Mouse (Mus musculus) kidney, postnatal 25 days (tissue): Measurements from ENCODE around the gene Zzef1.
"Not testable (repeated sequence)": the region's sequence is repeated elsewhere in the genome, so short reads cannot be mapped to it uniquely, and the experiment has no call there.

Experiments used
- DNase-seq, 2 experiments: peaks; one replicate each; pipeline ENCODE4 v3.0.0; 2021; ENCODE audit warnings: mixed read lengths in 2 of 2

Zzef1 gene

DNA sequence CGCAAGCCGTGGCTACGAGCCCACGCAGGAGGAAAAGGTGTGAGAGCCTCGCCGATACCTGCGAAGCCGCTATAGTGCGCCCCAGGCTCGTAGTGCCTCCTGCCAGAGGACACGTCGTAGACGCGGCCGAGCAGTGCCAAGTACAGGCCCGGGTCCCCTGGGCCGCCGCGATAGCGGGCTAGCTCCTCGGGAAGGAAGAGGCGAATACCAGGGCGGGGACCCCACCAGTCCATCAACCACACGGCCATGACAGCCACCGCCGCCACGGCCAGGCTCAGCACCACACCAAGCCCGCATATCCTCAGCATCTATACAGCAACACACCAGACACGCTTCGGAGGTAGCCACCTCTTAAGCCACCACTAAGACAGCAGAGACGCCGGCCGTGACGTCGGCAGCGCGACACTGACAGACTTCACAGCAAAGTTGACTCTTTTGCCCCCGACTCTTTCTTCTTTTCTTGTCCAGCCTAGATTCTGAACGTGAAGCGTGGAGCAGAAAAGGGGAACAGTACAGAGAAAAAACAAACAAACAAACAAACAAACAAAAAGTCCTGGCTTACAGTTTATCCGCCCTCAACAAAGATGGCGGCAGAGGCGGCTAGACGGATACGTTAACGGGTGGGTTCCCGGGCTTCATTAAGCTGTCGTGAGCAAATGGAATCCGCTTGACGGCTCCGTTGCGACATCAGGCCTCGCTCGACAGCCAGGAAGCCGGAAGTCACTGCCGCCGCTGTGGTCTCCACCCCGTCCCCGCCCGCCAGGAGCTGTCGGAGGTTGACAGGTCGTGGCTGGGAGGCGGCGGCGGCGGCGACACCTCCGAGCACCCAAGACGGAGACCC is at the start of gene Zzef1, which contains the start of gene Cyb5d2:
TSS of gene Zzef1 (plus strand) at position 772 of the 841 bp plus-strand sequence.
TSS of gene Cyb5d2 (minus strand) at position 688 of the 841 bp plus-strand sequence.
- peak; percentile 96 to 99 for DNase-seq

DNA sequence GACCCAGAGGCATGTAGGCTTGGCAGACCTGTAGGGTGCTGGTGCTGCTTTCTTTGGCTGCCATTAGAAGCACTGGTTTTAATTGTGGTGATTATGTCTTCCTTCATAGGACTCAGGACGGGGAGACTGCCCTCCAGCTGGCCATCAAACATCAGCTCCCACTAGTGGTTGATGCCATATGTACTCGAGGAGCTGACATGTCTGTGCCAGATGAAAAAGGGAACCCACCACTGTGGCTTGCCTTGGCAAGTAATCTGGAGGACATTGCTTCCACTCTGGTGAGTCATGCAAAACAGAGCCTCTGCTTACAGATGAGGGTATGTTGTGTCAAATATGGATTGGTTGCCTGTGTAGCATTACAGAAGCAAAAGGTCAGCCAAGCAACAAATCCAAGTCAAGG is 44.1 kb upstream of the Zzef1 start:
- no peak for DNase-seq

DNA sequence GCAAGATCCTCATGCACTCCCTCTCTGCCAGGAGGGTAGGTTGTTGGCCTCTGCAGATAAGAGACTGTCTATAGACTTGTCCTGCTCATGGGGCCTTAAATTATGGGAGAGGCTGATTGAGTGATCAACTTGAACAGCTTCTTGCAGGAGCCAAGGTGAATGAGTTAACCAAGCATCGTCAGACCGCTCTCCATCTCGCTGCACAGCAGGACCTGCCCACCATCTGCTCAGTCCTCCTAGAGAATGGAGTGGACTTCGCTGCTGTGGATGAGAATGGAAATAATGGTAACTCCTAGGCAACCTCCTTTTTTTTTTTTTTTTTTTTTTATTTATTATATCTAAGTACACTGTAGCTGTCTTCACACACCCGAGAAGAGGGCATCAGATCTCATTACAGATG is 37.7 kb upstream of the Zzef1 start:
- no peak for DNase-seq

DNA sequence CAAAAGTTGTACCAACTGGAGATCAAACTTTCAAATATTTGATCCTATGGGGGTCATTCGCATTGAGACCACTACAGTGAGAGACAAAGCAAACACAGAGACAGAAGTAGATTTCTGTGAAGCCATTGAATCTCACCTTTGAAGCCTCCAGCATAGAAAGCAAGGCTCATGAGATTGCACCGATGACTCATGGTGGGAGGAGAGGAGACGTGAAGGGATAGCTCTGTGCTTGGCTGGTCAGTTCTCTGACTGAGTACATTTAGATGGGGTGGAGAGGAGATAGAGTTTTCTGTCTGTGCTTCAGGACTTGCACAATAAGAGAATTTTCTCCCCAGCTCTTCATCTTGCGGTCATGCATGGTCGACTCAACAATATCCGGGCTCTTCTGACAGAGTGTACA is 36.4 kb upstream of the Zzef1 start:
- DNase-seq, result no peak

DNA sequence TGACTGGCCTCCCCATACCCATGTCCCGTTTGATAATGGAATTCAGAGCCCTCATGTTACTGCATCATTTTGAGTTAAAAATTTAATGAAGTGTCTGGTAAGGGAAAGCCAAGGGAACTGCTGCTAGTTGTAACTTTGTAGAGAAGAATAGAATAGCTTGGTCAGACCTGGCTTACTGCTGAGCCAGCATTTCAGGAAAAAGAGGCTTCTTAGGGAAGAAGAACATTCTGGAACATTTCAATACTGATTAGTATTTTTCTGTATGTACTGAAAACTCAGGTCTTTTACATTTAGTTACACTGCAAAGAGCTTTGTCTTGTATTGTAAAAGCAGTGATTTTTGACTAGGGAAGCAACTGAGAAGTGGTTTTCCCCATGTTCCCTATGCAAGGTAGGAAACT is 35.2 kb upstream of the Zzef1 start:
- DNase-seq, result no peak

DNA sequence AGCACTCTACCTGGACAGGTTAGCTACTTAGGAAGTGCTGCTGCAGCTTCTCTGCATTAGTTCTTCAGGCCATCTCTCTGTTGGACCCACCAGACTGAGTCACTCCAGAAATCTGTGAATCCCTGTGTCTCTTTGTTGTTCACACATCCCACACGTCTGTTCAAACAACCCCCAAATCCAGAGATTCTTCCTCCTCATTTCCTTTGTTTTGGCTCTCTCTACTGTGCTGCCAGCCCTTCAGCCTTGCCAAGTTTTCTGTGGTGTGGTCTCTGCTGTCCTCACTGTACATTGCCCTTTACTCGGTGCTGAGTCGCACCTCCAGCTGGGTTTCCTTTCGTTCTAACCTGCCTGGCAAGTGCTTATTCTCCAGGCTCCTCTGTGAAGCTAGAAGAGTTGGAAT is 31.8 kb upstream of the Zzef1 start:
- DNase-seq, result no peak

DNA sequence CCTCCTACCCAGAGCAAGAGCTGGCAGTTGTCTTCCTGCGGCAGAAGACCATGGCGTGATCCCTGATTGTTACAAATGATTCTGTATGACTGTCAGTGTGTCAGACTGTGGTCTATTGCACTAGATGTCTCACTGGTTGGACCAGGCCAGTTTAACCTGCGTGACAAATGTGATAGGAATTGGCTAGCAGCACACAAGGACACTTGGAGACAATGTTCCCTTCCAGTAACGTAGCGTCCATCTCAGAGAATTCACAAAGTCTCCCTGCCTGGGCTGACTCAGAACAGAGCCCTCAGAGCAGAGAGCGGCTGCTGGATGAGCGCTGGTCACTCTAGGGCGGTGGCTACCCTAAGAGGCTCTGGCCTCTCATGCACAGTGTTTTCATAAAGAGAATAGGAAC is 28.3 kb upstream of the Zzef1 start:
- DNase-seq, result no peak

DNA sequence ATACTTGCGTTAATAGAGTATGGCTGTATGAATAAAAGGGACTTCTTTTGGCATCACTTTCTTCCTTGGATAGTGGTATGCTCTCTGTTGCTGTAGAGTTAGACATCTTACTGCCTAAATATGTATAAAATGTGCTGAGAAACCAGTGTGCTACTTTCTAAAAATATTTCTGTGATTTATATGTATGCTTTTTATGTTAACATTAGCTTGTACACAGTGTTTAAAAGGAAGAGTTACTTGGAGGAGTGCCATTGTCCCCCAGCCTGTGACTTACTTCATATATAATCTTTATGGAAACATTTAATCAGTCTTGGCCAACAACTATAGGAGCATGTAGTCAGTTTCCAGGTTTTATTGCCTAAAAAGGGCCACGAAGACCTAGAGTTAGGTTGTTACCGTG is 27.0 kb upstream of the Zzef1 start:
- no peak for DNase-seq

DNA sequence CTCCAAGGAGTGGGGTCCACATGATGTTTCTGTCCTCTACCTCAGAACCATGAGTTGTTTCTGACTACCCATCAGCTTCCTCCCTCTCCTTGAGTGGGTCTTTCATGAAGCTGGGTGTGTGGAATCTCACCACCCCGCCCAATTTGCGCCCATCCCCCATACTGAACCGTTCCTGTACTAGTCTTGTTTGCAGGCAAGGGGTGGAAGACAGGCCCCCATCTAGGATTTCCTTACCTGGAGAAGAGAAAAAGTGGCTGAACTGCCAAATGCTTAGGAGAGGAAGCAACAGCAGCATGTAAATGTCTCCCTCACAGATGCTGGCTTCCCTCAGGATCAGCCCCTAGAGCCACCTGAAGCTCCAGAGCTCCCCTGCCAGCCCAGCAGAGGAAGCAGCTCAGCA is 25.7 kb upstream of the Zzef1 start:
- DNase-seq, result no peak

DNA sequence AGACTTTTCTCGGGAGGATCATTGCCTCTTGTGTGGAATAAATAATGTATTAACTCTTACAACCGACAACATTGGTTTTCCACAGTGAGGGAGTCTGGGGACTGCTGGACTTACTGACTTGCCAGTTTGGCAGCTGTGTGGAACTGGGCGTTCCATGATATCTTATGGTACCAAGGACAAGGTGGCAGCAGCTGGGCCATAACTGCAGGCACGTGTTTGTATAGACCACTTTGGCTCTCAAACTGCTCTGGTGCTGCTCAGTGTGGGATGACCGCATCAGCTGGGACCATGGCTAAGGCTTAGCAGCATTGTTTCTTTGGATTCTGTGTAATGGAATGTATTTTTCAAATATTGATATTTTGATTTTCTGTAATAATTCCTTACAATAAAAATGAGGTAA is 25.2 kb upstream of the Zzef1 start:
- DNase-seq, result no peak

DNA sequence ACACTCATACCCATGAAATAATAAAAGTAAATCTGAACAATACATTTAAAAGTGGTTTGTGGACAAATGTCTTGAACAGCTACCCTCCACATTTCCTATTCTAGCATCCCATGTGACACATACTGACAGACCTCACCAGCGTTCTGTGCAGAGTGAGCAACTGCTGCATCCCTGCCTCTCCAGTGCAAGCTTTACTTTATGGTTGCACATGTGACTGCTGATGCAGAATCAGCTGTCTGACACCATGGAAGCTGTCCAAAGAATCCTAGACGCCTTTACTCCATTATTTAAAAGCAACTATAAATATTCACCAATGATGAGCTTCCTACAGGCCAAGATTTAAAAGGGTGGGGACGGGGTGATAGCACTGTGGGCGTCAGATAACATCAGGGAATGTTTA is 24.6 kb upstream of the Zzef1 start:
- DNase-seq, result no peak

DNA sequence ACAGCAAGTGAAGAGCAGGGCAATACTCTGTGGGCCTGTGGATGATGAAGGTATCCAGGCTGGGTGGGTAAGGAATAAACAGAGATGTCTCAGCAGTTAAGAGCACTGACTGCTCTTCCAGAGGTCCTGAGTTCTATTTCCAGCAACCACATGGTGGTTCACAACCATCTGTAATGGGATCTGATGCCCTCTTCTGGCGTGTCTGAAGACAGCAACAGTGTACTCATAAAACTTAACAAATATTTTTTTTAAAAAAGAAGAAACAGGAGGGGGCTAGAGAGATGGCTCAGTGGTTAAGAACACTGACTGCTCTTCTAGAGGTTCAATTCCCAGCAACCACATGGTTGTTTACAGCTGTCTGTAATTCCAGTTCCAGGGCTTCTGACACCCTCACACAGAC is 23.4 kb upstream of the Zzef1 start:
- not testable (repeated sequence) for DNase-seq

DNA sequence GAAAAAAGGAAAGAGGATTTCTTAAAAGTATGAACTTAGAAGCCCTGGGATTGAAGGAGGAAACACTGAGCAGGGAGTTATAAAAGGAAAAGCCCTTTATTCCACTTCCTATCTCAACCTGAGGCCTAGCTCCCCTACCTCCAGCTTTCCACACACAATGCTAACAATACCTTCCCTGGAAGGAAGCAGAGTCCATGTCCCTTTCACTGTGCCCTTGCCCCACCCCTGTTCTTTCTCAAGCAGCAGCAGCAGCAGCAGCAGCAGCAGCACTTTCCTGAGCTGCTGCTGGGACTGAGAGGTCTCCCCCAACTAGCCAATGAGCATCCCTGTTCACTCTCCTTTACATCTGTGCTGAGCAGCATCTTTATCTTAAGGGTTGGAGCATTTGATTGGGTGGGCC is 17.1 kb upstream of the Zzef1 start:
- no peak for DNase-seq

DNA sequence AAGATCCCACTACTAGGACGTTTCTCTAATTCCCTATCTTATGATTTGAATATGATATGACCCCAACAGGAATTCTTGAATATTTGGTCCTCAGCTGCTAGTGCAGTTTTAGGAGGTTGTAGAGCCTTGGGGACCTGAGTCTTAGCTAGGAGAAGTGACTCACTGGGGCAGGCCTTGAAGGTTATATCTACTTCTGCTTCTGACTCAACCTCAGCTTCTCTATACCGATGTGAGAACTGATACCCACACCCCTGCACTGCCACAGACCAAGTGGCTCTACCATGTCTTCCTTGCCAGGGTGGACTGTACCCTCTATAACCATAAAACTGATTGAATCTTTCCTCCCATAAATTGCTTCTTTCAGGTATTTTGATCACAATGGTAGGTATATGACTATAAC is 13.9 kb upstream of the Zzef1 start:
- DNase-seq, result no peak

DNA sequence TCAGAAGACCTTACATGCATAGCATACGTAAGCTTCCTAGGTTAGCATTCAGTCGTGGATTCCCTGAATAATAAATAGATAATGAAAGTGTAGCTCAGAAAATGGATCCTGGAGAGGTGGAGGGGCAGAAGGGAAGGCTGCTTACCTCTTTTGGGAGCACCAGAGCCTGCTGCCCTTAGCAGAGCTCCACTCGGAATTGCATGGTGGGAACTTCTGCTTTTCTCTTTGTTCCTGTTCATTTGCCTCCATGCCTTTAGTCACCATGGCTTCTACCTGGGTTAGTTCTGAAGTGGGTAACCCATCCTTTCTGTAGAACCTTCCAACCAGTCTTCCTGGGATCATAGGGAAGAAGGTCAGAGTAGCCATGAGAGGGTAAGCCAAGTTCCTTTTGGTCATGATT is 13.5 kb upstream of the Zzef1 start:
- no peak for DNase-seq

DNA sequence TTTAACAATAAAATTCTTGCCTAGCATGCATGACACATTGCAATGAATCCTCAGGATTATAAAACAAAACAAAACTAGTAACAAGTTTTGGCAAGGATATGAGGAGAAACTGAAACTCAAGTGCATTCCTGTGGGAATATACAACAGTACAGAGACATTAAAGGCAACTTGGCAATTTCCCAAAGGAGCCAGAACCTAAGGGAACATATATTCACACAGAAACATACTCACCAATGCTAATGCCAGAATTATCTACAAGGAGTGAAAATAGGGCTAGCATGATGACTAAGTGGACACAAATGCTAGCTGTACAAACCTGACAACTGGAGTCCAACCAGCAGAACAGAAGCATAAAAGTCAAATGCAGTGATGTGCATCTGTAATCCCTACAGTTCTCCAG is 4.0 kb upstream of the Zzef1 start:
- DNase-seq, result no peak

DNA sequence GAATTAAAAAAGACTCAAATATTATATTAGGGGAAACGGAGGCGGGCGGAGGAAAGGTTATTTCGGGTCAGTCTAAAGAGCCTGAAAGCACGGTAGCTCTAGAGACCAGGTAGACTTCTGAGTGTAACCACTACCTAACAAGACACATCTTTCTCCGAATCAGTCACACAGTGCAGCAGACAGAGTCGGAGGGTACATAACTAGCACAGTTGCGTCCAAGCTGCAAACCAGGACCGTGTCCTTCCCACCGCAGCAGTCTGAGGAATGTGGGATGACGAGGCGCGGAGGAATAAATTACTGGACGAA is 924 bp upstream of the Zzef1 start:
- DNase-seq, result no peak

DNA sequence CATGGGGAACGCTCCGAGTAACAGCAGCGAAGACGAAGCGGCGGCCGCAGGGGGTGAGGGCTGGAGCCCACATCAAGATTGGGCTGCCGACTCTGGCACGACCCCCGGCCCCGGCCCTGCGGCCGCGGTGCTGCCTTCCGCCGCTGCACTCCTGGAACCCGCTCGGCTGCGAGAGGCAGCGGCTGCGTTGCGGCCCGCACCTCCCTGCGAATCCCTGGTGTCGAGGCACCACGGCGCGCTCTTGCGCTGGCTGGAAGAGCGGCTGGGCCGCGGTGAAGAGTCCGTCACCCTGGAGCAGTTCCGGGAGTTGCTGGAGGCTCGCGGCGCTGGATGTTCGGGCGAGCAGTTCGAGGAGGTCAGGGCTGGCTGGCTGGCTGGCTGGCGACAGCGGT is 266 bp downstream of the Zzef1 start:
- DNase-seq, result peak; percentile 29 to 62

DNA sequence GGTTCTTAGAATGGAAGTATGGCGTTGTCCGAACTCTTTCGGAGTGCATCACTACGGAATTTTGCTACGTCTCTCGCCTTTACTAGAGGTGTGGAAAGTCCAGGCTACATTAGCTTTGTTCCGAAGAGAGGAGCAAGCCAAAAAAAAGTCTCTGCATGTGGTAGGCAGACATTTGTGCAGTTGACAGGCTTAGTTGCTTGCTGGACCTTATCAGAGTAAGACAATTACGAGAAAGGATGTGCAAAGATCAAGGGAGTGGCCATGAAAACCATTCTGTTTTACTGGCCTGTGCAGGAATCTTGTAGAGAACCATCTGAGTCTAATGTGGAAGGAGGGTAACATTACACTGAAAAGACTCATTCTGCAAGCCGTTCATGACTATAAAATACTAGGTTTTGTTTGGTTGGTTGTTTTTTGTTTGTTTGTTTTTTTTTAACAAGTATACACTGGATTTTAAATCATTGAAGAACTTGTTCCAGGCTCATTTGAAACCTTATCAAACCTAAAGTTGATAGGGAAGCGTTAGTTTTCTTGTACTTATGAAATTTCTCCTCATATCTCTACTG is 830 bp downstream of the Zzef1 start:
- DNase-seq, result no peak

DNA sequence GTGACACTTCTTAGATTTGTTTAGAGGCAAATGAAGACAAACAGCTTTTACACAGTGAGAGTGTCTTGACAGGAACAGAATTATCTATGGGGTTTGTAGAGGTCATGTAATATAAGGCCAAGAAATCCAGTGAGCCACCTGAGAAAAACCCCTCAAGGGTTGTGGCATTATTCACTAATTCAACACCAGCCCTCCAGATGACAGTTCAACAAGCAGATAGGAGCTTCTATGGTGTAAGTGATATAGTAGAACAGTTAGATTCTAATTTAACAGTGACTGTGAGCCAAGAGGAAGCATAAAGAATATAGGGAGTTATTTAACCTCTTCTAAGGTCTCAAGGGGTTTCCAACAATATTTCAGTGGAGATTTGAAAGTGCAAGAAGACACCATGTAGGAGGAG is 2.1 kb downstream of the Zzef1 start:
- DNase-seq, result no peak

DNA sequence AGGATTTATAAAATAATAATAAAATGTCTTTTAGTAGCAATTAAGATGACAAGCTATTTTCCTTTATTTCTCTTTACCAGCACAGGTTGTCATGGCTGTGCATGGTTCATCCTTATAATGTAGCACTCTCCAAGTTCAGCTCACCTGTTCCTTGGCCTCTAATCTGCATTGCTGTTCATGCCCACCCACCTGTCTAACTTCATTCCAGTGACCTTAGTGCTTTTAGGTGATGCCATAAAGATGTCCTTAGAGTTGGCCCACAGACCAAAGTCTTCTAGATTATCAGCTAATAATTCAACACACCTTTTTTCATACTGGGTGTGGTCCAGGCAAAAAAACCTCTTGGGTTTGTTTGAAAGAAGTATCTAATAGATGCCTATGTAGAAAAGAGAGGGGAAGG is 5.2 kb downstream of the Zzef1 start:
- DNase-seq, result no peak

DNA sequence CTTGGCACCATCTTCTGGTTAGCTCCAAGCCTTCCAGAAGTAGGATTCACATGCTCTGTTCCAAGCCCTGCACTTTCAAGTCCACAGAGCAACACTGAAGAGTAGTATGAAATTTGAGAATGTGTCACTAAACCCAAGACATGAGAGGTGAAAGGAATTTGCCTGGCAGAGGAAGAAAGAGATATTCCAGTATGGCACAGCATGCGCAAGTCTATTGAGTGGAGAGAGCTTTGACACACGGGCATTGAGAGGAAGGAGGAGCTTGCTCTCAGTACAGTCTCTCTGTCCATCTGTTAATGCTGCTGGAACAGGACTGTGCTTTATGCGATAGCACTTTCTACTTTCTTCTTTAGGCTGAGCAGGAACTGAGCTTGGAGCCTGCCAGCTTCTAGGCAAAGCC is 7.0 kb downstream of the Zzef1 start:
- DNase-seq, result no peak

DNA sequence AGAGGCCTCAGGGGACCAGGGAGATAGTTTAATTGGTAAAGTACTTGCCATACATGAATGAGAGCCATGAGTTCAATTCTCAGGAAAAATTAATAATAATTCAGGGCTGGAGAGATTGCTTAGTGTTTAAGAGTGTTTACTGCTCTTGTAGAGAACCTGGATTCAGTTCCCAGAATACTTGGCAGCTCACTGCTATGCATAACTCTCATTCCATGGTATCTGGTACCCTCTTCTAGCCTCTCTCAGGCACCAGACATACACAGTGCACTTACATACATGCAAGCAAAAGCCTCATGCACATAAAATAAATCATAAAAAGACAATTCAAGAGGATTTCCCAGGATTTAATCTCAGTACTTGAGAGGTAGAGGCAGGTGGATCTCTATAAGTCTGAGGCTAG is 8.6 kb downstream of the Zzef1 start:
- DNase-seq, result no peak

DNA sequence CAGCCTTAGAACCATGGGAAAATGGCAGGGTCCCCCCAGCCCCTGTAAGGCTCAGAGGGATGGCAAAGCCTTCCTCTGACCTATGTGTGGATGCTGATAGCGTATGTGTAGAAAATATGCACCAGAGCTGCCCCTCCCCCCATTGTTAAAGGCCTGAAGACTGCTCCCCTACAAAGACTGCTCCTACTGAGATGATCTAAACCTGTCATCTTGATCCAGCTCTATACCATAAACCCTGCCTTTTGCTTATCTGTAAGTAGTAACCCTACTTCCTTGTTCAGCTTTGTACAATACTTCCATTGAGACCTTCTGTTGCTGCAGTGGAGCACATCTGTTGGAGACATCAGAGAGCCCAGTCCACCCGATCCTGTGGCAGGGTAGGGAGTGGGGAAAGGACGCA is 9.2 kb downstream of the Zzef1 start:
- DNase-seq, result no peak

DNA sequence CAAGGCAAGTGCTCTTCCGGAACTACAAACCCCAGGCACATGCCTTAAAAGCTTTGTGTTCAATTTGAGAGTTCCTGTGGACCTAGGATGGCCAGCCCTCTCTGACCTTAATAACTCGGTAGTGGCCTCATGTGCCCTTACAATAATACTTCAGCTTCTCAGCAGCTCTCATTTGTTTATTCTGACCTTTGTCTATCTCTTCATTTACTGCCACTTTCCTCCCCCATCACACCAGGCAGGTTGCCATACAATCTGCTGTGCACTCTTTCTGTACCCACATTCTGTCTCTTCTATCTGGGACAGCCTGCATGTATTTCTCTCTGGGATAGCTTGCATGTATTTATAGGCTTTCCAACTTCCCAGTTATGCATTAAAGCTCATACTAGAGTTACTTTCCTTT is 10.5 kb downstream of the Zzef1 start:
- no peak for DNase-seq
